Mouse (Mus musculus): ENCODE results near the gene Ganab. TPM values are rescaled to one million over a fixed set of nuclear protein-coding genes. Genes with fewer than 3 reads are reported as not detected.
A peak's percentile ranks its signal among the peaks of the same experiment; 100 is the strongest.
"Not testable (repeated sequence)": the region's sequence is repeated elsewhere in the genome, so short reads cannot be mapped to it uniquely, and the experiment has no call there.

Gene Ganab
- polyA plus RNA-seq, 1 experiment from 2014 or later, result 69.9 TPM

- Histone ChIP-seq H3K27ac (ENCODE audit: low read depth, low read length) (no peak overlapping the region), H3K9ac (replicated peaks; ENCODE audit: low read depth, low read length) (no peak overlapping the region), H3K36me3 (ENCODE audit: control insufficient read depth, insufficient read depth, low read length) (0 out of 2 replicates have a peak, but pooled peaks cover 3% of the 10 kb centered on the region), H3K4me1 (ENCODE audit: control insufficient read depth, insufficient read depth, low read length) (peaks cover 9% of the 10 kb centered on the region), H3K9me3 (ENCODE audit: control insufficient read depth, low read length) (no peaks in the 10 kb centered on the region), H3K27me3 (ENCODE audit: control insufficient read depth, insufficient read depth, low read length) (no peaks in the 10 kb centered on the region), H3K4me3 (ENCODE audit: low read depth, low read length) (no peak overlapping the region), H3K4me2 (ENCODE audit: low read depth, low read length) (no peak overlapping the region)
- 54% methylated on average over 1 of the region's 1 CpGs for WGBS
- ATAC-seq (ENCODE audit: low read depth), result no peak
Observed at GRCm38 (mm10) chr19:8886916-8887584, 10.8 kb upstream of the Ganab start.

DNA sequence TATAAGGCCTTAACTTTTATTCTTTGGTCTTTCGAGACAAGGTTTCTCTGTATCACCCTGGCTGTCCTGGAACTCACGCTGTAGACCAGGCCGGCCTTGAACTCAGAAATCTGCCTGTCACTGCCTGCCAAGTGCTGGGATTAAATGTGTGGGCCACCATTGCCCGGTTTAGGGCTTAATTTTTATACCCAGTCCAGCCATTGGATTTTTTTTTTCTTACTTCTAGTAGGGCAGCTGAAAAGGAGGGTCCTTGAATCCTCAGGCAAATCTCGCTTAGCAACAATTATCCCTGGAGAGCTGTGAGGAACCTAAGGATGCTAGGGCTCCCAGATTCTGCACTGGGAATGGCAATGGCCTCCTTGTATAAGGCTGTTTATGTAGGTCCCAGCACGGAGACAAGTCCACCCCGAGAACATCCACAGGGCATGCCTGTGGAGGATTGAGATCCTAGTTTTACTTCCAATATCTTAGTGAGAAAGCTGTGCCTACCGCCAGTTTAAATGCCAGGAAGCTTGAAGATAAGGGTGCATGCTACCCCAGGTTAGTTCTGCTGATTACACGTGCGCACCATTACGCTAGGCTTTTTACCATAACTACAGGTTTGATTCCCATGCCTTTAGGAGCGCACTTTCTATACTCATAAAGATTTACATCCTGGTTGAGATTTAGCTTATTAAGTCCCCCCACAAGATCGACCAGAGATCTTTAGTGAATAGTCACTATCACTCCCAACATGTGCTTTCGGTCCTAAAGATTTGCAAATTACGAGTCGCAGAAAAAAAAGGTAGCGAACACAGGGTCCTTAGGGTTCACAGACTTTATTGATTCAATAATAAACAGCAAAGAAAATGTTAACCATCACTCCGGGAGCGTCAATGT lies 10.0 kb upstream of the Ganab start:
- WGBS, result 14% methylated on average over 19 of the region's 19 CpGs

GRCm38 (mm10) chr19:8888511-8889385 lies 9.1 kb upstream of the Ganab start, which contains the start of the genes 1810009A15Rik and Gm49416:
Gene 1810009A15Rik, plus strand, starts transcription at chr19:8888853.
Gene Gm49416, plus strand, starts transcription at chr19:8888926.
- Histone ChIP-seq H3K36me3 (ENCODE audit: control insufficient read depth, insufficient read depth, low read length) (0 out of 2 replicates have a peak, but pooled peaks cover 3% of the 10 kb centered on the region), H3K9ac (replicated peaks; ENCODE audit: low read depth, low read length) (peak within 1 kb of the TSS; percentile 71), H3K27me3 (ENCODE audit: control insufficient read depth, insufficient read depth, low read length) (no peaks in the 10 kb centered on the region), H3K9me3 (ENCODE audit: control insufficient read depth, low read length) (no peaks in the 10 kb centered on the region), H3K4me2 (ENCODE audit: low read depth, low read length) (peak within 1 kb of the TSS; percentile 80), H3K4me1 (ENCODE audit: control insufficient read depth, insufficient read depth, low read length) (peaks cover 16% of the 10 kb centered on the region), H3K27ac (ENCODE audit: low read depth, low read length) (peak within 1 kb of the TSS; percentile 80), H3K4me3 (ENCODE audit: low read depth, low read length) (peak within 1 kb of the TSS; percentile 54)
- ATAC-seq (ENCODE audit: low read depth), result peak; percentile 96
- WGBS, result under 1% methylated on average over 58 of the region's 58 CpGs

More for the DNA sequence above, 10.0 kb upstream of the Ganab start:
- Histone ChIP-seq H3K27ac (ENCODE audit: low read depth, low read length) (peak overlapping the region; percentile 80; the same call in 1 of the 2 replicates), H3K4me3 (ENCODE audit: low read depth, low read length) (peak overlapping the region; percentile 54), H3K4me2 (ENCODE audit: low read depth, low read length) (peak overlapping the region; percentile 80), H3K36me3 (ENCODE audit: control insufficient read depth, insufficient read depth, low read length) (0 out of 2 replicates have a peak, but pooled peaks cover 3% of the 10 kb centered on the region), H3K4me1 (ENCODE audit: control insufficient read depth, insufficient read depth, low read length) (peaks cover 12% of the 10 kb centered on the region), H3K9ac (replicated peaks; ENCODE audit: low read depth, low read length) (peak overlapping the region; percentile 71), H3K27me3 (ENCODE audit: control insufficient read depth, insufficient read depth, low read length) (no peaks in the 10 kb centered on the region), H3K9me3 (ENCODE audit: control insufficient read depth, low read length) (no peaks in the 10 kb centered on the region)
- ATAC-seq (ENCODE audit: low read depth), result no peak

- Histone ChIP-seq H3K4me3 (ENCODE audit: low read depth, low read length) (peak within 1 kb of the TSS; percentile 81), H3K4me2 (ENCODE audit: low read depth, low read length) (peak within 1 kb of the TSS; percentile 94), H3K9ac (replicated peaks; ENCODE audit: low read depth, low read length) (peak within 1 kb of the TSS; percentile 83), H3K9me3 (ENCODE audit: control insufficient read depth, low read length) (no peaks in the 10 kb centered on the region), H3K27ac (ENCODE audit: low read depth, low read length) (peak within 1 kb of the TSS; percentile 86), H3K27me3 (ENCODE audit: control insufficient read depth, insufficient read depth, low read length) (no peaks in the 10 kb centered on the region), H3K36me3 (ENCODE audit: control insufficient read depth, insufficient read depth, low read length) (peaks cover 7% of the 10 kb centered on the region; the same call in 1 of the 2 replicates), H3K4me1 (ENCODE audit: control insufficient read depth, insufficient read depth, low read length) (peaks cover 19% of the 10 kb centered on the region)
- 2% methylated on average over 54 of the region's 54 CpGs for WGBS
- peak; percentile 47 for ATAC-seq (ENCODE audit: low read depth)
Observed at GRCm38 (mm10) chr19:8892829-8893766, 4.8 kb upstream of the Ganab start, which contains the start of gene Ints5. Gene Ints5, plus strand, starts transcription at chr19:8893005.

GRCm38 (mm10) chr19:8895397-8895960 lies 2.4 kb upstream of the Ganab start:
- H3K4me3 ChIP-seq (ENCODE audit: low read depth, low read length), result no peak overlapping the region
- H3K9ac ChIP-seq (replicated peaks; ENCODE audit: low read depth, low read length), result no peak overlapping the region
- no peaks in the 10 kb centered on the region for H3K9me3 ChIP-seq (ENCODE audit: control insufficient read depth, low read length)
- ATAC-seq (ENCODE audit: low read depth), result no peak
- H3K4me2 ChIP-seq (ENCODE audit: low read depth, low read length), result no peak overlapping the region
- WGBS, result 89% methylated on average over 9 of the region's 9 CpGs
- peaks cover 7% of the 10 kb centered on the region; the same call in 1 of the 2 replicates for H3K36me3 ChIP-seq (ENCODE audit: control insufficient read depth, insufficient read depth, low read length)
- no peaks in the 10 kb centered on the region for H3K27me3 ChIP-seq (ENCODE audit: control insufficient read depth, insufficient read depth, low read length)
- no peak overlapping the region for H3K27ac ChIP-seq (ENCODE audit: low read depth, low read length)
- peaks cover 27% of the 10 kb centered on the region for H3K4me1 ChIP-seq (ENCODE audit: control insufficient read depth, insufficient read depth, low read length)

GRCm38 (mm10) chr19:8896231-8896630 lies 1.6 kb upstream of the Ganab start:
- not testable (repeated sequence) for H3K4me2 ChIP-seq (ENCODE audit: low read depth, low read length); H3K9ac ChIP-seq (replicated peaks; ENCODE audit: low read depth, low read length); H3K36me3 ChIP-seq (ENCODE audit: control insufficient read depth, insufficient read depth, low read length); ATAC-seq (ENCODE audit: low read depth); H3K9me3 ChIP-seq (ENCODE audit: control insufficient read depth, low read length); H3K27ac ChIP-seq (ENCODE audit: low read depth, low read length); H3K4me3 ChIP-seq (ENCODE audit: low read depth, low read length); H3K27me3 ChIP-seq (ENCODE audit: control insufficient read depth, insufficient read depth, low read length)
- H3K4me1 ChIP-seq (ENCODE audit: control insufficient read depth, insufficient read depth, low read length), result peaks cover 27% of the 10 kb centered on the region
- WGBS, result 90% methylated on average over 5 of the region's 5 CpGs

GRCm38 (mm10) chr19:8897211-8897864 lies 533 bp upstream of the Ganab start:
- H3K9ac ChIP-seq (replicated peaks; ENCODE audit: low read depth, low read length), result peak overlapping the region; percentile 44
- H3K27ac ChIP-seq (ENCODE audit: low read depth, low read length), result peak overlapping the region; percentile 81
- not testable (repeated sequence) for H3K9me3 ChIP-seq (ENCODE audit: control insufficient read depth, low read length); H3K36me3 ChIP-seq (ENCODE audit: control insufficient read depth, insufficient read depth, low read length); H3K27me3 ChIP-seq (ENCODE audit: control insufficient read depth, insufficient read depth, low read length)
- H3K4me1 ChIP-seq (ENCODE audit: control insufficient read depth, insufficient read depth, low read length), result peaks cover 26% of the 10 kb centered on the region
- peak; percentile 45 for ATAC-seq (ENCODE audit: low read depth)
- H3K4me2 ChIP-seq (ENCODE audit: low read depth, low read length), result peak overlapping the region; percentile 77
- H3K4me3 ChIP-seq (ENCODE audit: low read depth, low read length), result peak overlapping the region; percentile 76
- WGBS, result 19% methylated on average over 21 of the region's 21 CpGs

Data from neural tube, embryonic 14.5 days (tissue).